In the genomic region with DNA sequence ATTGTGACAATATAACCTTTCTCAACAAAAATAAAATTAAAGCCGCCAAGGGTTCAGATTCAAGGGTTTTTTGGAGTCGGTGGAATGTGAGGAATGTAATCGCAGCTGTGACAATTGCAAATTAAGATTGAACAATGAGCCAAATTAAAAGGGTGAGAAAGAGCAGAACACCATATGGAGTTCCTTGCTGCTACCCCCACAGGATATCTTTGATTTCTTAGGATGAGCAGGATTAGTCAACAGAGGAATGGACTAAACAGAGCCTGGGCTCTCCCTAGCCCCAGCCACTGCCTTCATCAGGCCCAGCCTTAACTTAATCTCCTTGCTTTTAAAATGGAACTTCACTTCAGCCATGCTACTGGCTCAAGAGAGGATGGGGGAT, we compare ENCODE assay signal across 16 mouse cellular contexts.
DNase-seq lines count a peak whose midpoint lies in the region; ATAC-seq and TF ChIP-seq lines count a peak whose summit lies in the region.
"Had no signal": no experiment of that assay in that cellular context is flagged by ENCODE, and none has a peak within 500 bp of the region (broad histone marks: within the 10 kb centered on the region; RNA-seq: fewer than 3 reads in every experiment).

No protein-coding gene starts in this region.

- no peak for DNase-seq in heart, postnatal 25 days (ENCODE audit: low spot score)
- DNase-seq in layer of hippocampus, adult 2 months (ENCODE audit: low spot score in 2 of 2): no peak
- no peak for DNase-seq in layer of hippocampus, postnatal 10 days (ENCODE audit: low spot score in 2 of 2)
- peak; percentile 65 for DNase-seq in brain, adult 2 months (ENCODE audit: low read depth, low spot score)
- no peak for DNase-seq in thymus, postnatal 10 days (ENCODE audit: low spot score in 2 of 2)
- DNase-seq: B cell, adult 2 months; cerebellum, adult 18-20 months; gastrocnemius, postnatal 10 days; heart, adult 2 months; kidney, adult 8-10 months; liver, embryonic 13.5 days; right cerebral cortex, postnatal 14 days; thymus, postnatal 4 days had no signal

- H3K4me2 ChIP-seq in heart, embryonic 13.5 days: peak overlapping the region; percentile 50
- peak overlapping the region; percentile 35; the same call in 1 of the 2 replicates for H3K4me2 ChIP-seq in forebrain, embryonic 13.5 days
- H3K4me2 ChIP-seq: liver, embryonic 13.5 days had no signal

- no peak overlapping the region for H3K27ac ChIP-seq in heart, embryonic 13.5 days (replicated peaks)
- H3K27ac ChIP-seq in layer of hippocampus, adult 2 months: peak overlapping the region; percentile 81
- H3K27ac ChIP-seq in forebrain, embryonic 13.5 days: peak overlapping the region; percentile 44
- H3K27ac ChIP-seq: heart, adult 2 months; liver, embryonic 13.5 days had no signal

- no peak overlapping the region for H3K9ac ChIP-seq in heart, embryonic 13.5 days
- H3K9ac ChIP-seq in forebrain, embryonic 13.5 days: no peak overlapping the region
- H3K9ac ChIP-seq: liver, embryonic 13.5 days had no signal

- H3K4me3 ChIP-seq in heart, embryonic 13.5 days: no peak overlapping the region
- no peak overlapping the region for H3K4me3 ChIP-seq in layer of hippocampus, adult 2 months
- H3K4me3 ChIP-seq in forebrain, embryonic 13.5 days: no peak overlapping the region
- H3K4me3 ChIP-seq: heart, adult 2 months; liver, embryonic 13.5 days had no signal

- 16% methylated on average over 3 of the region's 3 CpGs for WGBS in heart, embryonic 13.5 days
- WGBS in forebrain, embryonic 13.5 days: 3% methylated on average over 3 of the region's 3 CpGs

- H3K4me1 ChIP-seq in heart, embryonic 13.5 days: no peaks in the 10 kb centered on the region
- peaks cover 22% of the 10 kb centered on the region for H3K4me1 ChIP-seq in forebrain, embryonic 13.5 days
- H3K4me1 ChIP-seq: liver, embryonic 13.5 days had no signal

- no peaks in the 10 kb centered on the region for H3K27me3 ChIP-seq in heart, embryonic 13.5 days (replicated peaks)
- no peaks in the 10 kb centered on the region for H3K27me3 ChIP-seq in forebrain, embryonic 13.5 days
- H3K27me3 ChIP-seq: liver, embryonic 13.5 days; Patski had no signal

- intact Hi-C loops in heart, postnatal 25 days (cut with DNase I): no loop called here

- H3K36me3 ChIP-seq in heart, embryonic 13.5 days: no peaks in the 10 kb centered on the region
- no peaks in the 10 kb centered on the region for H3K36me3 ChIP-seq in forebrain, embryonic 13.5 days (ENCODE audit: poor library complexity, severe bottlenecking)
- H3K36me3 ChIP-seq: liver, embryonic 13.5 days had no signal

- TF ChIP-seq CTCF in layer of hippocampus, adult 2 months (conservative IDR thresholded peaks at IDR 0.05): no peak

- H3K9me3 ChIP-seq in heart, embryonic 13.5 days: no peaks in the 10 kb centered on the region
- 0 out of 2 replicates have a peak, but pooled peaks cover 3% of the 10 kb centered on the region for H3K9me3 ChIP-seq in forebrain, embryonic 13.5 days (replicated peaks)
- H3K9me3 ChIP-seq: liver, embryonic 13.5 days had no signal

- ATAC-seq in heart, embryonic 13.5 days (ENCODE audit: extremely low read depth, insufficient number of reproducible peaks, low FRiP score, low TSS enrichment): no peak
- ATAC-seq in forebrain, embryonic 13.5 days: peak; percentile 73
- ATAC-seq: Patski had no signal
